Mouse (Mus musculus) gastrocnemius, adult 2 months (tissue): Measurements from ENCODE around the gene Sord. TPM values are rescaled to one million over a fixed set of nuclear protein-coding genes. Genes with fewer than 3 reads are reported as not detected.

Experiments used
- DNase-seq: peaks from one replicate; pipeline ENCODE4 v3.0.0; 2022
- H3K27ac ChIP-seq: fragments of 200-600 bp; 2 replicates; pipeline ENCODE4 v1.8.1; 2022; ENCODE audit warnings: mild to moderate bottlenecking
- H3K4me3 ChIP-seq: fragments of 200-600 bp; 2 replicates; pipeline ENCODE4 v1.8.1; 2022; ENCODE audit warnings: mild to moderate bottlenecking, moderate library complexity
- CTCF ChIP-seq: fragments of 200-600 bp; IDR thresholded peaks from 2 replicates; pipeline ENCODE4 v1.8.1; 2022; ENCODE audit warnings: antibody characterized with exemption, mild to moderate bottlenecking, moderate library complexity
- intact Hi-C: fragments of 180-260 bp; cut with DNase I; formaldehyde crosslinking; loops from one replicate; pipeline ENCODE4 v1.15.1; 2025
- total RNA-seq, 2 experiments: library from RNA; stranded (reverse); gene quantifications; 2 replicates each; pipeline ENCODE4 v1.2.3; 2021

Sord gene
- total RNA-seq, 2 experiments from 2014 or later = 50.5 to 71.2 TPM

DNA sequence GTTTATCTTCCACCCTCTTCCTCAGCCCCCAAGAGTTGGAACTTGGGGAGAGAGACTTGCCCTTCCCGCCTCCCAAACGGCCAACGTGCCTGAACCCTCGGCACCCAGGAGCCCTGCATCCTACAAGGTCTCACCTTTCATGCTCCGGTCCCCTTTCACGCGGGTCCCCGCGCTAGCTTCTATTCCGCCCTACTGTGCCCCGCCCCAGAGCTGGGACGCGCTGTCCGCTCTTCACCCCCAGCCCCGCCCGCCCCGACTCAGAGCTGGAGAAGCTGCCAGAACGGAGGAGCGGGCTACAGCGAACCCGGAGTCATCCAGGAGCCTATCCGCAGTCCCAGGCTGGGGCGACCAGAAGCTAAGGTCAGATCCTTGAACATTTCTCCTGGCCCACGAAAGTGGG is 79.0 kb downstream of the Sord start, which contains the start of gene Duoxa1:
Gene Duoxa1, minus strand, starts transcription at position 195 of the 400 bp plus-strand sequence.
- intact Hi-C loops = no loop called here
- no peak for TF ChIP-seq CTCF
- no peak within 1 kb of the TSS; the same call in 1 of the 2 replicates for H3K27ac ChIP-seq
- H3K4me3 ChIP-seq = peak within 1 kb of the TSS; percentile 66
- peak; percentile 42 for DNase-seq

Other genes with a start within 250 kb of the Sord start
- 10 to 100 TPM; 31.4 to 38.4 TPM for gene Eif3j1, start 206.2 kb upstream of the Sord start, total RNA-seq
- gene Spg11, start 116.4 kb upstream of the Sord start, total RNA-seq = 1 to 10 TPM; 5.7 to 6.3 TPM
- 10 to 100 TPM; 60.6 to 85.4 TPM for gene B2m, start 87.1 kb upstream of the Sord start, total RNA-seq
- gene Trim69, start 74.0 kb upstream of the Sord start, total RNA-seq = not detected
- gene Patl2, start 48.6 kb upstream of the Sord start, total RNA-seq = not detected
- gene Terb2, start 48.5 kb upstream of the Sord start, total RNA-seq = not detected
- gene Duox2, start 63.7 kb downstream of the Sord start, total RNA-seq = under 1 TPM; 0.06 to 0.13 TPM
- gene Duoxa2, start 64.2 kb downstream of the Sord start, total RNA-seq = not detected
- under 1 TPM; 0.28 to 0.95 TPM for gene Duoxa1, start 79.0 kb downstream of the Sord start, total RNA-seq
- under 1 TPM; 0.43 to 0.73 TPM for gene Duox1, start 80.9 kb downstream of the Sord start, total RNA-seq
- 1 to 10 TPM; 2.1 to 2.9 TPM for gene Shf, start 134.4 kb downstream of the Sord start, total RNA-seq
- gene Slc28a2, start 191.7 kb downstream of the Sord start, total RNA-seq = 1 to 10 TPM; 5.6 to 9.9 TPM